Mouse (Mus musculus): Measurements from ENCODE around the gene Tecpr2.

- TF ChIP-seq ZNF384 (IDR thresholded peaks at IDR 0.05; ENCODE audit: low read depth, low read length) (no peak), ZC3H11A (IDR thresholded peaks at IDR 0.05; ENCODE audit: borderline replicate concordance, low read depth, low read length) (no peak), HCFC1 (IDR thresholded peaks at IDR 0.05; ENCODE audit: borderline replicate concordance, insufficient read depth, low read length) (no peak)
Observed at GRCm38 (mm10) chr12:111007134-111008103, 118.4 kb downstream of the Tecpr2 start.

All from ES-E14 (cell line).